Mouse (Mus musculus) myocyte (in vitro differentiated cells): ENCODE results near the gene Cadm3.

Experiments
- CEBPB ChIP-seq: IDR thresholded peaks from 2 replicates; pipeline ENCODE4 v1.6.1; 2011; ENCODE audit warnings: mild to moderate bottlenecking, moderate library complexity; ENCODE audit not compliant: poor library complexity, insufficient read depth, severe bottlenecking
- E2F4 ChIP-seq: IDR thresholded peaks from one replicate; pipeline ENCODE4 v1.6.1; 2011; ENCODE audit warnings: mild to moderate bottlenecking, control low read depth, moderate library complexity; ENCODE audit not compliant: insufficient read depth
- MAX ChIP-seq: IDR thresholded peaks from one replicate; pipeline ENCODE4 v1.6.1; 2011; ENCODE audit warnings: low read depth, mild to moderate bottlenecking, control low read depth
- MYOD1 ChIP-seq, 3 experiments: IDR thresholded peaks; one replicate each; pipeline ENCODE4 v1.6.1; 2011; ENCODE audit warnings: control low read depth in 2 of 3, low read depth in 2 of 3, mild to moderate bottlenecking in 2 of 3, moderate library complexity in 1 of 3; ENCODE audit not compliant: insufficient read length in 2 of 3, control insufficient read depth in 1 of 3
- POLR2A ChIP-seq: IDR thresholded peaks from one replicate; pipeline ENCODE4 v1.6.1; 2011; ENCODE audit warnings: low read depth, mild to moderate bottlenecking, control low read depth, moderate library complexity; ENCODE audit not compliant: insufficient read length
- POLR2AphosphoS2 ChIP-seq: IDR thresholded peaks from one replicate; pipeline ENCODE4 v1.6.1; 2011; ENCODE audit warnings: low read depth, control low read depth; ENCODE audit not compliant: insufficient read length
- SRF ChIP-seq: IDR thresholded peaks from one replicate; pipeline ENCODE4 v1.6.1; 2011; ENCODE audit warnings: low read depth; ENCODE audit not compliant: control insufficient read depth, insufficient read length
- TCF12 ChIP-seq: IDR thresholded peaks from one replicate; pipeline ENCODE4 v1.6.1; 2011; ENCODE audit warnings: mild to moderate bottlenecking, control low read depth; ENCODE audit not compliant: poor library complexity, insufficient read depth, severe bottlenecking
- TCF3 ChIP-seq: IDR thresholded peaks from one replicate; pipeline ENCODE4 v1.6.1; 2011; ENCODE audit warnings: low read depth, control low read depth; ENCODE audit not compliant: insufficient read length
- USF1 ChIP-seq: IDR thresholded peaks from one replicate; pipeline ENCODE4 v1.6.1; 2011; ENCODE audit warnings: low read depth, mild to moderate bottlenecking, control low read depth, moderate library complexity

DNA sequence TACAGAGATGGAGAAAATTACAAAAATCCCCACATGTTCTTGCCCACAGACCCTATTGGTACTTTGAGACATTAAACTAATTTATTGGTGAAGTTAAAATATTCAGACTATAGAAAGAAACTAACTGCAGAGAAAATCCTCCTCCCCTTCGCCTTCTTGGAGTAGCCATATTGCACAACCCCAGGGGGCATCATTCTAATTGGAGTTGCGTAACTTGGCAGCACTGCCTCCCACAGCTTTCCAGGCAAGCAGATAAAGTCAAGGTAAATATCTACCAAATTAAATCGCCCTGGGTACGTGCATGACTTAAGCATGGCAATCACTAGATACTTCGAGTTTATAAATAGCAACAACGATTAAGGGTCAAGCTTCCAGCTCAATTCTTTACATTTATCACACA lies 4.1 kb upstream of the Cadm3 start:
- no peak for TF ChIP-seq E2F4
- TF ChIP-seq USF1, result no peak
- TF ChIP-seq POLR2A, result no peak
- TF ChIP-seq SRF, result no peak
- no peak for TF ChIP-seq POLR2AphosphoS2
- TF ChIP-seq MAX, result no peak
- TF ChIP-seq TCF12, result no peak
- no peak for TF ChIP-seq CEBPB
- TF ChIP-seq TCF3, result no peak
- TF ChIP-seq MYOD1 (IDR thresholded peaks at IDR 0.05; ENCODE audit: control insufficient read depth in 1 of 3, insufficient read length in 2 of 3, low read depth in 2 of 3), result no peak
